Mouse (Mus musculus) large intestine, adult 2 months (tissue): Measurements from ENCODE around the gene Gtf2h3. TPM values are rescaled to one million over a fixed set of nuclear protein-coding genes. Genes with fewer than 3 reads are reported as not detected.
"Not testable (repeated sequence)": the region's sequence is repeated elsewhere in the genome, so short reads cannot be mapped to it uniquely, and the experiment has no call there.

Source experiments
- DNase-seq: peaks from one replicate; pipeline ENCODE4 v3.0.0-alpha.2; 2012; ENCODE audit warnings: low read depth, low spot score
- WGBS: fragments of 180-500 bp; shearing (Covaris S2); methylation state at CpG from one replicate; pipeline ENCODE4 v1.1.7; 2018; 5-methylcytosine and 5-hydroxymethylcytosine counted together
- polyA plus RNA-seq: library from polyadenylated mRNA; depleted of rRNA; stranded (reverse); fragments of >200 nt; gene quantifications from 2 replicates; pipeline ENCODE4 v1.2.3, GENCODE M21; 2012; rRNA removed

Gtf2h3 gene
- polyA plus RNA-seq, 1 experiment, result 38.3 TPM

- no peak for DNase-seq
- 62% methylated on average over 11 of the region's 11 CpGs for whole genome bisulfite sequencing
Measured at GRCm38 (mm10) chr5:124631685-124632084, 52.7 kb downstream of the Gtf2h3 start.

- 23% methylated on average over 5 of the region's 5 CpGs for WGBS
- no peak for DNase-seq
Measured at GRCm38 (mm10) chr5:124632461-124632860, 53.5 kb downstream of the Gtf2h3 start.

GRCm38 (mm10) chr5:124633425-124633824, 54.5 kb downstream of the Gtf2h3 start:
- no peak for DNase-seq
- WGBS, result 62% methylated on average over 2 of the region's 2 CpGs

GRCm38 (mm10) chr5:124635068-124635467, 56.1 kb downstream of the Gtf2h3 start:
- not testable (repeated sequence) for DNase-seq
- WGBS, result 84% methylated on average over 4 of the region's 4 CpGs

- over 99% methylated on average over 3 of the region's 3 CpGs for WGBS
- DNase-seq, result no peak
Measured at GRCm38 (mm10) chr5:124636139-124636538, 57.2 kb downstream of the Gtf2h3 start.

GRCm38 (mm10) chr5:124636694-124637093, 57.8 kb downstream of the Gtf2h3 start:
- WGBS, result 94% methylated on average over 4 of the region's 4 CpGs

GRCm38 (mm10) chr5:124637300-124637699, 58.4 kb downstream of the Gtf2h3 start:
- no peak for DNase-seq
- 81% methylated on average over 11 of the region's 11 CpGs for WGBS

More at GRCm38 (mm10) chr5:124636694-124637093, 57.8 kb downstream of the Gtf2h3 start:
- no peak for DNase-seq

GRCm38 (mm10) chr5:124637836-124638235, 58.9 kb downstream of the Gtf2h3 start:
- no peak for DNase-seq
- 94% methylated on average over 13 of the region's 13 CpGs for whole genome bisulfite sequencing

Other genes starting within 250 kb of the Gtf2h3 start
- gene Cdk2ap1, start 216.1 kb upstream of the Gtf2h3 start, polyA plus RNA-seq, result 97.9 and 118 TPM in 2 replicates
- 9.9 and 18.8 TPM in 2 replicates for gene Sbno1, start 153.1 kb upstream of the Gtf2h3 start, polyA plus RNA-seq
- gene Kmt5a, start 139.2 kb upstream of the Gtf2h3 start, polyA plus RNA-seq, result 56.4 and 93.1 TPM in 2 replicates
- gene Rilpl2, start 100.8 kb upstream of the Gtf2h3 start, polyA plus RNA-seq, result 26.3 and 28.0 TPM in 2 replicates
- gene Snrnp35, start 96.0 kb upstream of the Gtf2h3 start, polyA plus RNA-seq, result 3.4 and 3.8 TPM in 2 replicates
- gene Rilpl1, start 47.7 kb upstream of the Gtf2h3 start, polyA plus RNA-seq, result 1.8 and 2.9 TPM in 2 replicates
- 129 and 151 TPM in 2 replicates for gene Tmed2, start 38.4 kb upstream of the Gtf2h3 start, polyA plus RNA-seq
- 8.9 and 12.1 TPM in 2 replicates for gene Ddx55, start 26.3 kb upstream of the Gtf2h3 start, polyA plus RNA-seq
- 31.7 and 33.1 TPM in 2 replicates for gene Eif2b1, start within 50 bp of the Gtf2h3 start, polyA plus RNA-seq
- gene Atp6v0a2, start 49.4 kb downstream of the Gtf2h3 start, polyA plus RNA-seq, result 90.0 and 137 TPM in 2 replicates
- 0.10 and 0.16 TPM in 2 replicates for gene Dnah10, start 145.9 kb downstream of the Gtf2h3 start, polyA plus RNA-seq